Mouse (Mus musculus) kidney, adult 2 months (tissue): Measurements from ENCODE around the gene Nup214.

Experiments used
- CTCF ChIP-seq: fragments of 200-500 bp; conservative IDR thresholded peaks from 2 replicates; pipeline ENCODE4 v1.5.1; 2011; ENCODE audit warnings: low read depth, mild to moderate bottlenecking, control low read depth, low read length, moderate library complexity, mixed read lengths; ENCODE audit not compliant: insufficient read depth, insufficient read length
- POLR2A ChIP-seq: fragments of 200-500 bp; IDR thresholded peaks from one replicate; pipeline ENCODE4 v1.6.1; 2011; ENCODE audit warnings: low read depth, low read length, control low read depth

DNA sequence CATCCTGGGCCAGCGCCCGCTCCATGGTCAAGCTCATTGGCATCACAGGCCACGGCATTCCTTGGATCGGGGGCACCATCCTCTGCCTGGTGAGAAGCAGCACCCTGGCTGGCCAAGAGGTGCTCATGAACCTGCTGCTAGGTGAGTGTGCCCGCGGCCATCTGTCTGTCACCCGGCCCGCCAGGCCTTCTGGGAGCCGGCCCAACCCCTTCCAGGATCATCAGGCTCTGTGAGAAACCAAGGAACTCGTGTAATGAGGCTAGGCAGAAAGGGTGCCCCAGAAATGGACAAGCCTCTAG, 121.8 kb downstream of the Nup214 start:
- TF ChIP-seq CTCF (no peak), POLR2A (no peak)
